Mouse (Mus musculus) large intestine, adult 2 months (tissue): ENCODE measurements at regions not wholly inside any gene's neighbourhood (a gene's known extent, or its start where the extent isn't known, plus 50 kb on each side); places are given as distances from the start of the nearest gene placed in this dataset.

Experiments
- DNase-seq: peaks from one replicate; pipeline ENCODE4 v3.0.0-alpha.2; 2012; ENCODE audit warnings: low read depth, low spot score
- WGBS: fragments of 180-500 bp; shearing (Covaris S2); methylation state at CpG from one replicate; pipeline ENCODE4 v1.1.7; 2018; 5-methylcytosine and 5-hydroxymethylcytosine counted together

DNA sequence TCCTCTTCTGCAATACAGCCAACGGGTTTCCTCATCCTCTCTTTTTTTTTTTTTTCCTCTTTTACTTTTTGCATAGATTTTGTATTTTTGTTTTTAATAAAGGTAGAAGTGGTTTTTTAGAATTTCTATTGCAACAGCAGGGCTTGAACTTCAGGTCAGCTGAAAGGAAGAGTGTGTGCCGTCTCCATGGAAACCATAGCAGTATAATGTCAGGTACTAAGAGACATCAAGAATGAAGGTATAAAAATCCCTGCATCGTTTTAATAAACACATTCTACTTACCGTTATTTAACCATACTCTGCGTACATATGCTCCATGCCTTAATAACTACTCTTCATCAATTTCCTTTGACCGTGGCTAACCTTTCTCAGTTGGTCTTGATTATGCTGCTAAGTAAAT, 390.0 kb downstream of the Rwdd3 start:
- WGBS, result 80% methylated on average over 6 of the region's 6 CpGs

DNA sequence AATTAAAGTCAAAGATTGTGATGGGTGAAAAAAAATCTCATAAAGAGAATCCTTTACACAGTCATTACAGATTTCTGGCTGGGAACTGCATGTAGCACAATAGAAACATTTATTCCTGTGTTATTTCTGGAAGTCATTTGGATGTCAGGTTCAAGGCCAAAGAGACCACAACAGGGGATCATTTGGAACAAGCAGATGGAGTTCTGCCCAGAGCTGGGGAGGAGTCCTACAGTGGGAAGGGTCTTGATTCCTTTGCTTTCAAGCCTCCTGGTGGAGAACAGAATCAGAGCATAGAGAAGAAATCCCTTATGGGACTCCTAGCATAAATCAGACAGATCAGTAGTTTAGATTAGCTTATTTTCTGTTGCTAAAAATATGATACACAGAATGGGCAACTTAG, 392.4 kb downstream of the Rwdd3 start:
- DNase-seq, result no peak

More for the DNA sequence above, 390.0 kb downstream of the Rwdd3 start:
- DNase-seq, result no peak

DNA sequence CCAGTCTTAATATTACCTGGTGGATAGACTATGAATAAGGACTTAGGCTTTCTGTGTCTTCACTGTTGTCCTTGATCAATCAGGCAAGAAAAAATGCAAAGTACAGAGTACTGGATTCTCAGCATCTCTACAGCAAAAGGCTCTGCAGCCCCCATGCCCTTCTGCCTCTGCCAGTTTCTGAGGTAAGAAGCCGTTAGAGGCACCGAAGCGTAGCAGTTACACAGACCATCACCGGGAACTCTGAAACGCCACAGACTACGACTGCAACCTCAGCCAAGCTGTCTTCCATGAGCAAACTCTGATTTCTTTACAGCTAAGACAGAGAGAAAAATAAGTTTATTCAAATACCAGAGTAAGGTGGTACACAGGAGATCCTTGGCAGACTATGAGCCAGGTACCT, 396.5 kb downstream of the Rwdd3 start:
- no peak for DNase-seq
- 84% methylated on average over 6 of the region's 6 CpGs for WGBS

DNA sequence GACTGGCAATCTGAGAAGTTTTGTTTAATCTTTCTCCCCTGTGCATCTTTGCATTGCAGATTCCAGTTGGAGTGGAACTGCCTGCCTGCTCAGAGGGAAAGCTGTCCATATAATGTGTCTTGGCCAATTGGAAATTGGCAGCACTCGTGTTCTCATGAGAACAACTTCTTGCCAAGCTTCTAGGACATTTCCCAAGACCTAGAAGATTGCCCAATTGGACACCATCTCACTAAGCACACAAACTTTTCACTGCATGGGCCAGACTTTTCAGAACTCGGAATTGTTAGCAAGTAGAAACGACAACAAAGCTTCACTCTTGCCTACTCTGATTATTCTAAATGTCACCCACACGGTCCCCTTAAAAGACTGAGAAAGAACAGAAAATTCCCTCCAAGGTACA, 409.8 kb downstream of the Rwdd3 start:
- no peak for DNase-seq
- 68% methylated on average over 4 of the region's 4 CpGs for WGBS

DNA sequence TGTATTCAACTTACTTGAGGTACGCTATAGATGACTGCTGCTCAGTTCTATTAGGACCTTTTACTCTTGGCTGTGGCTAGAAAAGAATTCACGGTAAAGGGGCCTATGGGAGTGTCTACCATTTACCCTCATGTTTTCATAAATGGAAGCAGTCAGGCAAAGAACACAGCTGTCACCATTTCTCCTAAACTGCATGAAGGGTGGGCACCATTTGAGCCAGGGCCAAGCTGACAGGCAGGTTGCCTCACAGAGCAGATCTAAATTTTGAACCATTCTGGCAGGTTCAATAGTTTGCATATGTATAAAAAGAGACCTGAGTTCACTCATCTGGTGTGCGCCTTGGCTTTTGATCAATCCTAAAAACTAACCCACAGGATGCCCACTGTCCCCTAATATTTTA, 410.3 kb downstream of the Rwdd3 start:
- DNase-seq, result no peak
- WGBS, result 88% methylated on average over 3 of the region's 3 CpGs

DNA sequence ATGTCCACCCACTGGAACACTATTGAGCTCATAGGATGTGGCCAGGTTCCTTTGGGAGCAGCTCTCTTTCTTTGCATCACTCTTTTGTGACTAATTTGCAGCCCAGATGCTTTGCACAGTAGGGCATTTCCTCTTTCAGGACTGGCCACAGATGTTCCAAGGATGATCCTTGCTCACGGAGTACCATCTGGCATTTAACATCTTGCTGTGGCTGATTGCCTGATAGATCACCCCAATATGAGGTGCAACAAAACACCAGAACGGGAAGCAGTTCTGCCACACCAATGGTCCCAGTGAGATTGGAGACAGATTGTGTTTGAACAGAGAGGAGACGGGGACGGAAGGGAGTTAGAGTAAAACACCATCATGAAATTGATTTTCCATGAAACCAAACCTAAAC, 423.0 kb downstream of the Rwdd3 start:
- 88% methylated on average over 4 of the region's 4 CpGs for WGBS
- DNase-seq, result no peak

DNA sequence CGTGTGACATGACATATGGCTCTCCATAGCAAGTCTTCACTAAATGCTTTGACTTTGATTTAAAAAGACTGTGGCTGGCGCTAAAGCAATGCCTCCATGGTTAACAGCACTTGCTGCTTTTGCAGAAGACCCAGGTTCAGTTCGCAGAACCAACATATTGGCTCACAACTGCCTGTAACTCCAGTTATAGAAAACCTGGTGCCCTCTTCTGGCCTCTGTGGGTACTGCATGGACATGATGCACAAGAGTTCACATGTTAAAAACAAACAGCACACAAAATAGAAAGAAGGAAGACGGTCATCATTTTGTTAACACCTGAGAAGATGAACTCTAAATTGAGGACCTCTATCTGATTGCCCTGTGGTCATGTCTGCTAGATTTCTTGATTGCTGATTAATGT, 423.8 kb downstream of the Rwdd3 start:
- 84% methylated on average over 4 of the region's 4 CpGs for WGBS
- no peak for DNase-seq

DNA sequence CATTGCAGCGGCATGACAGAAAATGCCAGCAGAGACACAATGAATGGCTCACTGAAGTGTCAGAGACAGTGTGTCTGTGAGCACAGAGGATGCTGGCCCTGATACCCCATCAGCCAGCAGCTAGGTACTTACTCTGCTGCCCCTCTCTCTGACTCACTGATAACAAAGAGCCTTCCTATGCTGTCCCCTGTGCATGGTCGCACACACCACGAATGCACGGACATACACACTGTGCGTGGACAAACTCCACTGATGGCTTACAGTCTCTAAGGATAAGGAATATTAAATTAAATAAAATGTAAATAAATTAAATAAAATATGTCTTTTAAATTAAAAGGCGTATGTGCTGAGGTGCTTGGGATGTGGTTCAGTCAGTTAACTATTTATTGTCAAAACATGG, 438.2 kb downstream of the Rwdd3 start:
- WGBS, result 95% methylated on average over 6 of the region's 6 CpGs

DNA sequence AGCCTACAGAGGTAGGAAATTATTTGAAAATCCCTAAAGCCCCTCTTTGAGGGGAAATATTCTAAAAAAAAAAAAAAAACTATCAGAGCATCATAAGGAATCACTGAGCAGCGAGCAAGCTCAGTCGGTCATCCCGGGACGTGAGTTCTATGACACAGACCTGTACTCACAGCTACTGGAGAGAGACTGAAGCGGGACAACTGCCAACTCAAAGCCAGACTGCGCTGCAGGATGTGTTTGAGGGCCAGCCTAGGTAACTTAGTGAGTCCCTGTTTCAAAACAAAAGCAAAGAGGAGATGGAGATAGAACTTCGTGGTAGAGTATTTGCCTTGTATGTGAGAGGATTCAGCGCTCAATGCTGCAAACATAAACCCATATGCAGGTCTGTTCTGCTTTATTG, 439.1 kb downstream of the Rwdd3 start:
- 87% methylated on average over 8 of the region's 8 CpGs for WGBS

More for the DNA sequence above, 438.2 kb downstream of the Rwdd3 start:
- DNase-seq, result no peak

DNA sequence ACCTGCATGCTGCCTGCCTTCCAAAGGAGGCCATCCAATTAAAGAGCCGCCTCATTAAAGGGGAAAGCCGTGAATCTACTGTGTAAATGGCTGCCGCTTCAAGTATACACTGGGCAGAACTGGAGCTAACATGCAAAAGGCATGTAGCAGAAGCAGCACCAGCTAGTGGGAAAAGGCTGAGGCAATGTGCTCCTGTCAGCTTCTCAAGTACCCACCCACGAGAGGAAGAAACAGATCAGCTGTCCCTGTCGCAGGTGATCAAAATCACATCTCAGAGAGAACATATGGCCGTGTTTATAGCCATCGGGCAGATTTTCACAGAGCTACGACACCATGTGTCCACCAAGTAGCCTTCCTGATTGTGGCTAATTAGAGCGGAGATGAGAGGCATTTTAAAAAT, 440.2 kb downstream of the Rwdd3 start:
- no peak for DNase-seq
- 76% methylated on average over 9 of the region's 9 CpGs for WGBS

More for the DNA sequence above, 439.1 kb downstream of the Rwdd3 start:
- no peak for DNase-seq

DNA sequence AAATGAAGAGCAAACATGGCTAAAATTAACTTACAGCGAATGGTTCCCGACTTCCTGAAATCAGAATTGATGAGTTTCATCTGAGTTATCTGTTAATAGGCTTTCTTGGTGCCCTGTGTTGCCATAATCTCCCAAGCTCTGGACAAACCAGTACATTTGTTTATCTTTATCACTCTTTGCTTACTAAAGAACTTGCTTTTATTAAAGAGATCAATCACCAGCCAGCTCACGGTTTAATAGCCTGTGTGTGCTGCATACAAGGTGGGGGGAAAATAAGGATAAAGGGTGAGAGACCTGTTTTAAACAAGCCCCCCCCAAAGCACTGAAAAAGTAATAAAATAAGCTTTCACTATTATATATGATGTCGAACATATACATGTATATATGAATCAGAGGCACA, 441.3 kb downstream of the Rwdd3 start:
- no peak for DNase-seq
- WGBS, result 60% methylated on average over 4 of the region's 4 CpGs

DNA sequence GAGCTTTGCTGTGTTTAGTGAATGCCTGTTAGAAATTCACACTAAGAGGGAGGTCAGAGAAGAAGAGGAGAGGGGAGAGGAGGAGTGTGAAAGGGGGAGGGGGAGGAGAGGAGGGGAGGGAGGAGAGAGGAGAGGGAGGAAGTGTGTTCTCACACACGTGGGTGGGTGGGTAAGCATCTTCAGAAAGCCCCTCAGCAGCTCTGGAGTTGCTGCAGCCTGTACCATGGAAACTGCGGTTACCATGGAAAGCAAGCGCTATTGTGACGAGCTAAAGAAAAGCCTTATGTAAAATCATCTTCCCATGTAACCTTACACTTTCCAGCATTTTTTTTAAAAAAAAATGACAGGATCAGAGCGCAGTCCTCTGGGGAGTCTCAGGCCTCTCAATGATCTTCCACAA, 441.8 kb downstream of the Rwdd3 start:
- WGBS, result 65% methylated on average over 5 of the region's 5 CpGs
- no peak for DNase-seq

DNA sequence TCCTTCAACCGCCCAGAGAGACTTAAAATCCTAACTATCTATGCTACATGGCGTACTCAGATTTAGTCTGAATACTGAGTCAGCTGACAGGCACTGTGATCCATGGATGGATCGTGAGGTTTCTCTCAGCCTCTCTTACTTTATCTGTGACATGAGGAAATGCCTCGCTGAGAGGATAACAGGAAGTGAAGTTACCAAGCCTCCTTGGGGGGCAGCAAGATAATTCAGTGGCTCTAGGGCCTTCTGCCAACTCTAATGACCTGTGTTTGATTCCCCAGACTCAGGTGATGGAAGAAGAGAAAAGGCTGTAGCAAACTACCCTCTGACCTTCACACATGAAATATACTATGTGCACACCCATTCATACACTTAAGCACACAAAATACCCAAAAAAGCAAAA, 486.3 kb downstream of the Rwdd3 start:
- WGBS, result 70% methylated on average over 4 of the region's 4 CpGs
- DNase-seq, result no peak

DNA sequence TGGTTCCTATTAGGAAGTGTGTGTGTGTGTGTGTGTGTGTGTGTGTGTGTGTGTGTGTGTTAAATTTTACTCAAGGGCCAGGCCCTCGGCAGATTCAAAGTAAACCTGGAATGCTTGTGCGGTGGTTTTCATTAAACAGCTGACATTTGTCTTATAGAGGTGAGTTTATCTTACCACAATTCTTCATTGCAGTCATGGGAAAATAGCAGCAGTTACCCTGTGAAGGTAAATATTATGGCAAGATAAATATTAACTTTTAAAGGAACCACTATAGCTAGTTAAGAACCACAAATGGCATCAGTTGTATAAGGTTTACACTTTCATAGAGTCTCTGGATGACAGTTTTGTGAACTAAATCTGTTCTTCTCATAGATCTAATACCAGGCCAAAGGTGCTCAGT, 495.6 kb downstream of the Rwdd3 start:
- WGBS, result 13% methylated on average over 2 of the region's 2 CpGs

DNA sequence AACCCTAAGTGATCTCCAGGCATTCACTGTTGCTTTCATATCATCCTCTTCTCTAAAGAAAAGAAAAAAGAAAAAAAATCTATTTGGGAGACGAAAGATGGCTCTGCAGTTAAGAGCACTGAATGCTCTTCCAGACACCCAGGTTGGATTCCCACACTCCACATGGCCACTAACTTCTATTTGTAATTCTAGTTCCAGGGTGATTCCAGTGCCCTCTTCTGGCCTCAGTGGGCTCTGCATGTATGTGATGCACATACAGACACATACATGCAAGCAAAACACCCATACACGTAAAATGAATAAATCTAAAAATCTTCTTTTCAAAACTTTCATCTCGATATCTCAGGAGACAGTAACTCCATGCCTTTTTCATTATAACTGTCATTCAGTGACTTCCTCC, 502.8 kb downstream of the Rwdd3 start:
- WGBS, result 89% methylated on average over 3 of the region's 3 CpGs
- DNase-seq, result no peak

More for the DNA sequence above, 495.6 kb downstream of the Rwdd3 start:
- DNase-seq, result no peak

DNA sequence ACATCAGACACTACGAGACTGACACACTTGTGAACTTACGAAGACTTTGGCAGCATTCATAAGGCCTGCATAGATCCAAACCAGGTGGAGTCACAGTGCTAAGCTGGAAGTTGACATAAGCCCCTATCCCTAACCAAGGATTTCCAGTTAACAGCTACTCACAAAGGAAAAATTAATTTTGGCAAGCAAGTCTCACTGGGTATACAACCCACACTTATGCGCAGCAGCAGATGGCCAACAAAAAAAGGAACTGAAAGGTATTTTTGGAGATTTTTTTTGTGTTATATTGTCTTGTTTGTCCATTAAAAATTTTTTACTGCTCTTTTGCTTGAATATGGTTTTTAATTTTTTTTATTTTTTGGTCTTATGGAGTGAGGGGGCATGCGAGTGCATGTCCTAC, 509.0 kb downstream of the Rwdd3 start:
- WGBS, result 88% methylated on average over 4 of the region's 4 CpGs

DNA sequence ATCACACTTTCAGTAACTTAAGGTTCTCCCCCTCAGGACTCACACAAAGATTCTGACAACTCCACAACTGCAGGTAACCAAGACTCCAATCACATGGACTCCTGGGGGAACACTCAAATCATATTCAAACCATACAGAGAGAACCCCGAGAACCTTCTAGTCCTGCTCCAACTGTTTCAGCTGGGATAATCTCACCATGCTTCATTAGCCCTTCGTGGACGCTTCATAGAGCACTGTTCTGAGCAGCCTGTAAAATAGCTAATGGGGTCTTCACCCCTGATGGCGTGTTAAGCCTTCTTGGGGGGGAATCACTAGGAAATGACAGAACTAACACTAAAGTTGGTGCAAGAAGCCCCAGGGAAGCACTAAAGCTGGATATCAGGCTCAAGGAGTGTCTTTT, 510.7 kb downstream of the Rwdd3 start:
- no peak for DNase-seq
- 86% methylated on average over 4 of the region's 4 CpGs for WGBS

More for the DNA sequence above, 509.0 kb downstream of the Rwdd3 start:
- no peak for DNase-seq

DNA sequence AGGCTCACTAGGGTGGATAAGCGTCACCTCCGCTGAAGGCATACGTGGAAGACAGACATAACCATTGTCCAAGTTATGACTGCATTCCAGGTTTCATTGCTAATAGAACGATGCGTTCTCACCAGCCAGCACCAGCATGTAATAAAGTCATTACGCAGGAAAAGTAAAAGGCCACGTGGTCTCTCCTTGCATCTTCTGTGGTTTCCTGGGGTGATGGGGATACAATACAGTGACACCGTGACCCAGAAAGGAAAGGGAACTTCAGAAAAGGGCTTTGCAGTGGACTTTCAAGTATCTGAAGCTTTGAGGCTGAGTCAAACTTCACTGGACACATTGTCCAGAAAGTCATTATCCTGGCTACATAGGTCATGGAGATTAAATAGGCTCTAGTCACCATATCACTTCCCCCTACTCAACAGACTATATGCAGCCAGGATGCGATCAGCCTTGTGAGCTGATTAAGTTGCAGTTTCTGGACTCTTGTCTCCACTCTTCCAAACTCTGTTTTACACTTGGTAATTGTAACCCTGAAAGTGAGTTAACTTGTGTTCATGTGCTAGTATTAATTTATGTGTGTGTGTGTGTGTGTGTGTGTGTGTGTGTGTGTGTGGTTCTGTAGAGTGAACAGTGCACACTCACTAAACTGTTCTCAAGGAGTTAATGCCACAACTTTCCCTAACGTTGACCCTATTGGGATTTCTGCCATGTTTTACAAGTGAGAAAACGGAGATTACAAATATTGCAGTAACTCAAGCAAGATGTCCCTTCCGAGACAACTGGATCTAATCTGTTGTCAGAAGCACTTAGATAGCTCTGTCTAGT, 522.2 kb downstream of the Rwdd3 start:
- DNase-seq, result no peak
- WGBS, result 73% methylated on average over 12 of the region's 12 CpGs

DNA sequence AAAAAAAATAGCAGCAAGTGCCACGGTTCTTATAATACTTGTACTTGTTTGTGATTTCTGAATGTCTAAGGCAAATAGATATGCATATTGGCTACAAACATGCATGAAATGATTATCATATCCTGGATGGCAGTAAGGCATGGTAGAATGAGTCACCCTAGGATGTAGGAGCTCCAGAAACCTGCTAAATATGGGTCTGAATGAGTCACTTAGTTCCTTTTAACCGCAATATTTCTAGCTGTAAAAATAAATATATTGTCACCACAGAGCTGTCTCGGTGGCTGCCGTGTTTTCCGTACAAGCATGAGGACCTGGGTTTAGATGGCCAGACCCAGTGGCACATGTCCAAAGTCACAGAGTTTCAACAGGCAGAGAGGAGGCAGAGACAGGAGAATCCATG, 523.1 kb downstream of the Rwdd3 start:
- 61% methylated on average over 5 of the region's 5 CpGs for WGBS
- DNase-seq, result no peak

DNA sequence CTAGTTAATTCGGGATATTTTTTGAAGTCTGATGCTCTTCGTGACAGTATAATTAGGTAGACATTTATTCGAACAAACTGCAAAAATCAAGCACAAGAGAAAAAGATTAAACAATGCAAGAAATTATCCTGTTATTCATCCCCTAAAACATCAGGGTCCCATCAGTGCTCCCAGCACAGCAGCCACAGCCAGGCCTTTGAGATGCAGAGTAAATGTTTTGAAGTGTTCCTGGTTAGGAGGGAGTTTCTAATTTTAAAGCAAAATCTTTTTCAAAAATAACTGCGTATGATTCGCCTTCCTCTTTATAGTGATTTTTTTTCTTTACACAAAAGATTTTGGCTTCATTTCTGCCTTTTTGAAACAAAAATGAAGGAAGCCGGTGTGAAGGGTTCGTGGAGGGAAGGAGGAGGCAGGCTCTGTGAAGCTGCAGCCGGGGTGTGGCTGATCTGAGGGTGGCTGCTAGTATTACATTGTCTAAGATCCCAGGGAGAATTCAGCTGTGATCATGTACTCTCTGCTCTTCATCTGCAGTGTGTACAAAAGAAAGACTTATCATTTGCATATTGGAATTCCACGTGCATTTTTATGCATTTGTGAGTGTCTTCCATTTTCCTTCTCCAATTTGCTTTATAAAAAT, 534.7 kb downstream of the Rwdd3 start:
- 61% methylated on average over 9 of the region's 9 CpGs for WGBS
- no peak for DNase-seq

DNA sequence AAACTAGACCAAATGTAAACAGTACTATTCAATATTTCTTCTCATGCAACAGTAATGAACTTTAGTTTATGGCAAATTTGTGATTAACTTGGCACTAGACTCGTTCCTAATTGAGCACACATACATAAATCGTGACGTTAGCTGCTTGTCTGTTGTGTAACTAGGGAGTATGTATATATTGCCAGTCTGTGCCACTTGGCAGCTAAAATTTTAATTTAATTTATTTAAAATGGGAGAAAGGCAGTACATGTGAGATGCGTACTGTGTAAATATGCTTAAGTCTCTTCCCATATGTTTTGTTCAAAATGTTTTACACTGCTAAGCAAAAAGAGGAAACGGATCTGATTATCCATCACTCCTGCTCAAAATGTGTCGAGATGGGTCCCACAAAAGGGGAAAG, 553.1 kb downstream of the Rwdd3 start:
- DNase-seq, result no peak
- WGBS, result 51% methylated on average over 6 of the region's 6 CpGs
